Mouse (Mus musculus): ENCODE results near the gene Thra. TPM values are rescaled to one million over a fixed set of nuclear protein-coding genes. Genes with fewer than 3 reads are reported as not detected.

Thra gene
- polyA plus RNA-seq, 1 experiment from 2014 or later: 6.1 TPM

GRCm38 (mm10) chr11:98783236-98783696 is 42.8 kb downstream of the Thra start:
- Histone ChIP-seq H3K27ac (ENCODE audit: low read depth) (peak overlapping the region; percentile 98), H3K4me3 (ENCODE audit: low read depth, low read length) (peak overlapping the region; percentile 35), H3K4me2 (ENCODE audit: low read depth, low read length) (peak overlapping the region; percentile 74), H3K4me1 (ENCODE audit: insufficient read depth) (peaks cover 50% of the 10 kb centered on the region), H3K9ac (replicated peaks) (peak overlapping the region; percentile 63), H3K9me3 (ENCODE audit: low read length) (no peaks in the 10 kb centered on the region), H3K27me3 (ENCODE audit: insufficient read depth, low read length) (no peaks in the 10 kb centered on the region), H3K36me3 (replicated peaks; ENCODE audit: insufficient read depth, low read length) (no peaks in the 10 kb centered on the region)
- WGBS (ENCODE audit: insufficient replicate concordance): under 1% methylated on average over 20 of the region's 20 CpGs
- no peak for TF ChIP-seq CTCF (IDR thresholded peaks at IDR 0.05; ENCODE audit: low read depth)
- peak; percentile 86 for TF ChIP-seq EP300 (IDR thresholded peaks at IDR 0.05; ENCODE audit: low read depth)
- DNase-seq: peak; percentile 90
- ATAC-seq: peak; percentile 82

- DNase-seq (no peak), ATAC-seq (no peak)
- Histone ChIP-seq H3K4me2 (ENCODE audit: low read depth, low read length) (no peak overlapping the region), H3K27me3 (ENCODE audit: insufficient read depth, low read length) (no peaks in the 10 kb centered on the region), H3K27ac (ENCODE audit: low read depth) (peak overlapping the region; percentile 98), H3K36me3 (replicated peaks; ENCODE audit: insufficient read depth, low read length) (no peaks in the 10 kb centered on the region), H3K4me1 (ENCODE audit: insufficient read depth) (peaks cover 55% of the 10 kb centered on the region), H3K9me3 (ENCODE audit: low read length) (no peaks in the 10 kb centered on the region), H3K9ac (replicated peaks) (no peak overlapping the region), H3K4me3 (ENCODE audit: low read depth, low read length) (no peak overlapping the region)
- WGBS (ENCODE audit: insufficient replicate concordance): 62% methylated on average over 4 of the region's 4 CpGs
- TF ChIP-seq CTCF (IDR thresholded peaks at IDR 0.05; ENCODE audit: low read depth) (no peak), EP300 (IDR thresholded peaks at IDR 0.05; ENCODE audit: low read depth) (no peak)
Observed at GRCm38 (mm10) chr11:98784139-98784538, 43.7 kb downstream of the Thra start.

DNA sequence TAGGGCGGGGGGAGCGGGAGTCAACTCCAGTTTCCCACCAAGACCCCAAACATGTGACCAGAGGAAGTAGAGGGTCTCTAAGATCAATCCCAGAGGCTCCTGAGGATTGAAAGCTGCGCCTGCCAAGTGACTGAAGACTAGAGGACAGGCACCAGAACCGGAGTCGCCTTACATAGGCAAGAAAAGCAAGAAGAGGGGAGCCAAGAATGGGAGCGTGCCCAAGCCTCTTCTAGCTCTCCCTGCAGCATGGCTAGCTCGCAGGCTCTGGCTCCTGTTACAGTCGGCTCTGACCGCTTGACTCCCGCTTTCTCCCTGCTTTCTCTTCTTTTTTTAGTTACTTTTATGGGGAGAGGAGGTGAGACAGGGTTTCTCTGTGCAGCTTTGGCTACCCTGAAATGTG is 44.8 kb downstream of the Thra start:
- WGBS (ENCODE audit: insufficient replicate concordance): 65% methylated on average over 10 of the region's 10 CpGs
- no peak for TF ChIP-seq CTCF (IDR thresholded peaks at IDR 0.05; ENCODE audit: low read depth)
- no peak for TF ChIP-seq EP300 (IDR thresholded peaks at IDR 0.05; ENCODE audit: low read depth)
- Histone ChIP-seq H3K27me3 (ENCODE audit: insufficient read depth, low read length) (no peaks in the 10 kb centered on the region), H3K4me1 (ENCODE audit: insufficient read depth) (peaks cover 61% of the 10 kb centered on the region), H3K9me3 (ENCODE audit: low read length) (no peaks in the 10 kb centered on the region), H3K4me3 (ENCODE audit: low read depth, low read length) (no peak overlapping the region), H3K36me3 (replicated peaks; ENCODE audit: insufficient read depth, low read length) (no peaks in the 10 kb centered on the region), H3K27ac (ENCODE audit: low read depth) (peak overlapping the region; percentile 91), H3K9ac (replicated peaks) (peak overlapping the region; percentile 33), H3K4me2 (ENCODE audit: low read depth, low read length) (peak overlapping the region; percentile 65; the same call in 1 of the 2 replicates)
- ATAC-seq (no peak), DNase-seq (no peak)

GRCm38 (mm10) chr11:98785772-98786281 is 45.4 kb downstream of the Thra start:
- peak overlapping the region; percentile 65 for H3K4me2 ChIP-seq (ENCODE audit: low read depth, low read length)
- ATAC-seq (no peak), DNase-seq (peak; percentile 75)
- peaks cover 61% of the 10 kb centered on the region for H3K4me1 ChIP-seq (ENCODE audit: insufficient read depth)
- no peaks in the 10 kb centered on the region for H3K9me3 ChIP-seq (ENCODE audit: low read length)
- H3K27me3 ChIP-seq (ENCODE audit: insufficient read depth, low read length): no peaks in the 10 kb centered on the region
- 2% methylated on average over 12 of the region's 12 CpGs for WGBS (ENCODE audit: insufficient replicate concordance)
- H3K9ac ChIP-seq (replicated peaks): peak overlapping the region; percentile 46
- TF ChIP-seq EP300 (IDR thresholded peaks at IDR 0.05; ENCODE audit: low read depth) (no peak), CTCF (IDR thresholded peaks at IDR 0.05; ENCODE audit: low read depth) (peak; percentile 71)
- peak overlapping the region; percentile 91 for H3K27ac ChIP-seq (ENCODE audit: low read depth)
- 0 out of 2 replicates have a peak overlapping the region, but pooled peaks have one; percentile 14 for H3K4me3 ChIP-seq (ENCODE audit: low read depth, low read length)
- no peaks in the 10 kb centered on the region for H3K36me3 ChIP-seq (replicated peaks; ENCODE audit: insufficient read depth, low read length)

GRCm38 (mm10) chr11:98786359-98787214 is 46.1 kb downstream of the Thra start:
- TF ChIP-seq EP300 (IDR thresholded peaks at IDR 0.05; ENCODE audit: low read depth) (no peak; the same call in 1 of the 2 replicates), CTCF (IDR thresholded peaks at IDR 0.05; ENCODE audit: low read depth) (peak; percentile 94)
- H3K4me3 ChIP-seq (ENCODE audit: low read depth, low read length): 0 out of 2 replicates have a peak overlapping the region, but pooled peaks have one; percentile 14
- peaks cover 60% of the 10 kb centered on the region for H3K4me1 ChIP-seq (ENCODE audit: insufficient read depth)
- DNase-seq (peak; percentile 91), ATAC-seq (peak; percentile 70)
- peak overlapping the region; percentile 46 for H3K9ac ChIP-seq (replicated peaks)
- peak overlapping the region; percentile 91 for H3K27ac ChIP-seq (ENCODE audit: low read depth)
- H3K4me2 ChIP-seq (ENCODE audit: low read depth, low read length): peak overlapping the region; percentile 65
- no peaks in the 10 kb centered on the region for H3K36me3 ChIP-seq (replicated peaks; ENCODE audit: insufficient read depth, low read length)
- 1% methylated on average over 11 of the region's 15 CpGs for WGBS (ENCODE audit: insufficient replicate concordance)
- H3K9me3 ChIP-seq (ENCODE audit: low read length): no peaks in the 10 kb centered on the region
- H3K27me3 ChIP-seq (ENCODE audit: insufficient read depth, low read length): no peaks in the 10 kb centered on the region

DNA sequence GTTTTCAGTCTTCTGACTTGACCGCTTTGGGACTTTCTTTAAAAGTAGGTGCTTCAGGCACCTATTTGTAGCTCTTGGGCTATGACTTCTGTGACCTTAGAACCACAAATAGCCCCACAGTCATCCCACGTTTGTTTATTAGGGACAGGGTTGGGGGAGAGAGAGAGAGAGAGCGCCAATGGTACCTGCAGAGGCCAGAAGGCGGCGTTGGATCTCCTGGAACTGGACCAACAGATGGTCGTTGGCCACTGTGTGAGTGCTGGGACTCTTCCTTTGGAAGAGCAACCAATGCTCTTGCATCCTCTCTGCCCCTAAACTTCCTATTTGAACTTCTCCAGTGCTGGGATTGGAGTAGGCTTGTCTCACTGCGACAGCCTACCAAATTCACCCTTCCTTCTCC is 46.8 kb downstream of the Thra start:
- peak overlapping the region; percentile 91; the same call in 1 of the 2 replicates for H3K27ac ChIP-seq (ENCODE audit: low read depth)
- no peaks in the 10 kb centered on the region for H3K9me3 ChIP-seq (ENCODE audit: low read length)
- H3K9ac ChIP-seq (replicated peaks): no peak overlapping the region
- H3K4me1 ChIP-seq (ENCODE audit: insufficient read depth): peaks cover 54% of the 10 kb centered on the region
- no peaks in the 10 kb centered on the region for H3K36me3 ChIP-seq (replicated peaks; ENCODE audit: insufficient read depth, low read length)
- no peak for TF ChIP-seq EP300 (IDR thresholded peaks at IDR 0.05; ENCODE audit: low read depth)
- TF ChIP-seq CTCF (IDR thresholded peaks at IDR 0.05; ENCODE audit: low read depth): no peak
- no peak overlapping the region; the same call in 1 of the 2 replicates for H3K4me2 ChIP-seq (ENCODE audit: low read depth, low read length)
- no peak overlapping the region for H3K4me3 ChIP-seq (ENCODE audit: low read depth, low read length)
- no peaks in the 10 kb centered on the region for H3K27me3 ChIP-seq (ENCODE audit: insufficient read depth, low read length)
- WGBS (ENCODE audit: insufficient replicate concordance): 32% methylated on average over 7 of the region's 7 CpGs
- no peak for DNase-seq
- no peak for ATAC-seq

All from liver, postnatal 0 days (tissue).